Mouse (Mus musculus) heart, adult 2 months (tissue): Measurements from ENCODE around the gene Gm42715.

Source experiments
- CTCF ChIP-seq: fragments of 200-600 bp; IDR thresholded peaks from 2 replicates; pipeline ENCODE4 v1.8.1; 2022; ENCODE audit warnings: antibody characterized with exemption, mild to moderate bottlenecking, moderate library complexity
- EP300 ChIP-seq: fragments of 200-500 bp; IDR thresholded peaks from 2 replicates; pipeline ENCODE4 v1.6.1; 2011; ENCODE audit warnings: low read depth, low read length, control low read depth; ENCODE audit not compliant: insufficient read depth
- POLR2A ChIP-seq: fragments of 200-500 bp; IDR thresholded peaks from 2 replicates; pipeline ENCODE4 v1.6.1; 2011; ENCODE audit warnings: mild to moderate bottlenecking, low read depth, low read length, control low read depth; ENCODE audit not compliant: insufficient read depth

DNA sequence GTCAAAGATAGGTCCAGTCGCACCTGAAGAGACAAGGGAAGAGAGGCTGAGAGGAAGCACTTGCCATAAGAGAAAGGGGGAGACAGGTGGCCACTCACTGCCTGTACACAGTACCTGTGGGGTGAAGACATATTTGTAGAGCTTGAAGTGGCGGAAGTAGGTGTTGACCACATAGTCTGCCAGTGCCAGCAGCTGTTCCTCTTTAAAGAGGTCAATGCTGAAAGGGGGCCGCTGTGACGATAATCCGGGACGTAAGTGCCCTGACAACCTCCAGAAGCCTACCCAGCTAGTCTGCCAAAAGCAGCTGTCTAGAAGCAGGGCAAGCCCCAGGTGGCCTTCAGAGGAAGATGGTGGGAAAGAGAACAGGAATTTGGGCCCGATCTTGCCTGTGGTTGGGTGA is 65.6 kb downstream of the Gm42715 start:
- no peak for TF ChIP-seq POLR2A
- no peak for TF ChIP-seq EP300
- no peak for TF ChIP-seq CTCF
